ENCODE assay signal across 11 mouse cellular contexts in the genomic region with DNA sequence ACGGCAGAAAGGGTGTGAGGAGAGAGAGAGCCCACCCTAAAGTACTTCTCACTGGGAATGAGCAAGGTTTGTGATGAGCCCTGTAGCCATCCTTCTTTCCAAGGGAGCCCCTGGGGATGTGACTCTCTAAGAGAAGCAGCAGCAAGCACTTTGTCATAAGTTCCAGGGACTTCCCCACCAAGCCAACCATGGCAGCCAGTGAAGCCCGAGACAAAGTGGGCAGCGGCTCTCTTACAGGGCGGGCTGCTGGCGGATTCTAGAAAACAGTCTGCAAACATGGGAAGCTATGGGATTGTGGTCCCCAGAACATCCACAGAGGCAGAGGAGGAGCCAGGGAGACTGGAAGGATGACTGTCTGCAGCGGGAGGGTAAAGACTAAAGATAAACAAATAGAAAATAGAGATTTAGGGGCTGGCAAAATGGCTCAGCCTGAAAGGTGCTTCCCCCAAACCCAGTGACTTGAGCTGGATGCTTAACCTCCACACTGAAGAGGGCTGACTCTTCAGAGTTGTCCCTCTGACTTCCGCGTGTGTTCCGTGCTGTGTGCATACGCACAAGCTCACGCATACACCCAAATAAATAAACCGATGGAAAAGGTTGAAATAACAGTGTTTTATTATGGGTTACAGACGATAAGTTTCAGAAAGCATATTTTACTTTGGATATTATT.
DNase-seq lines count a peak whose midpoint lies in the region; ATAC-seq and TF ChIP-seq lines count a peak whose summit lies in the region.
"Had no signal": no experiment of that assay in that cellular context is flagged by ENCODE, and none has a peak within 500 bp of the region (broad histone marks: within the 10 kb centered on the region; RNA-seq: fewer than 3 reads in every experiment).

No protein-coding gene starts in this region.

- H3K4me1 ChIP-seq in kidney, embryonic 16.5 days (ENCODE audit: insufficient read depth, low read length), result peaks cover 49% of the 10 kb centered on the region
- H3K4me1 ChIP-seq in embryonic facial prominence, embryonic 14.5 days (ENCODE audit: control insufficient read depth, insufficient read depth, low read length), result peaks cover 35% of the 10 kb centered on the region
- H3K4me1 ChIP-seq in hindbrain, embryonic 13.5 days (replicated peaks), result peaks cover 72% of the 10 kb centered on the region
- peaks cover 84% of the 10 kb centered on the region for H3K4me1 ChIP-seq in neural tube, embryonic 13.5 days (replicated peaks)
- peaks cover 8% of the 10 kb centered on the region; the same call in 1 of the 2 replicates for H3K4me1 ChIP-seq in lung, postnatal 0 days (ENCODE audit: insufficient read depth, low read depth, low read length)

- no peak overlapping the region for H3K4me3 ChIP-seq in kidney, embryonic 16.5 days (ENCODE audit: low read length)
- H3K4me3 ChIP-seq in embryonic facial prominence, embryonic 14.5 days (ENCODE audit: low read depth, low read length), result no peak overlapping the region
- H3K4me3 ChIP-seq in hindbrain, embryonic 13.5 days, result peak overlapping the region; percentile 93
- H3K4me3 ChIP-seq in neural tube, embryonic 13.5 days, result peak overlapping the region; percentile 70
- no peak overlapping the region for H3K4me3 ChIP-seq in lung, postnatal 0 days (ENCODE audit: low read depth, low read length)

- peak overlapping the region; percentile 7; the same call in 1 of the 2 replicates for H3K9ac ChIP-seq in kidney, embryonic 16.5 days (replicated peaks; ENCODE audit: low read length)
- no peak overlapping the region for H3K9ac ChIP-seq in embryonic facial prominence, embryonic 14.5 days (ENCODE audit: low read depth, low read length)
- H3K9ac ChIP-seq in hindbrain, embryonic 13.5 days, result peak overlapping the region; percentile 100
- H3K9ac ChIP-seq in neural tube, embryonic 13.5 days, result peak overlapping the region; percentile 98
- no peak overlapping the region for H3K9ac ChIP-seq in lung, postnatal 0 days (replicated peaks; ENCODE audit: low read depth)
- H3K9ac ChIP-seq: liver, embryonic 14.5 days had no signal

- no peaks in the 10 kb centered on the region for H3K9me3 ChIP-seq in kidney, embryonic 16.5 days (ENCODE audit: low read length)
- no peaks in the 10 kb centered on the region for H3K9me3 ChIP-seq in embryonic facial prominence, embryonic 14.5 days (ENCODE audit: control insufficient read depth, low read length)
- no peaks in the 10 kb centered on the region for H3K9me3 ChIP-seq in hindbrain, embryonic 13.5 days
- no peaks in the 10 kb centered on the region for H3K9me3 ChIP-seq in neural tube, embryonic 13.5 days
- H3K9me3 ChIP-seq in lung, postnatal 0 days (ENCODE audit: low read length), result no peaks in the 10 kb centered on the region

- 59% methylated on average over 13 of the region's 13 CpGs for WGBS in kidney, embryonic 16.5 days
- 73% methylated on average over 13 of the region's 13 CpGs for WGBS in embryonic facial prominence, embryonic 14.5 days
- 74% methylated on average over 13 of the region's 13 CpGs for WGBS in hindbrain, embryonic 13.5 days
- WGBS in neural tube, embryonic 13.5 days, result 77% methylated on average over 13 of the region's 13 CpGs
- WGBS in lung, postnatal 0 days, result 67% methylated on average over 13 of the region's 13 CpGs

- no peaks in the 10 kb centered on the region for H3K27me3 ChIP-seq in kidney, embryonic 16.5 days (ENCODE audit: insufficient read depth, low read length)
- no peaks in the 10 kb centered on the region for H3K27me3 ChIP-seq in embryonic facial prominence, embryonic 14.5 days (replicated peaks; ENCODE audit: control insufficient read depth, insufficient read depth, low read length)
- H3K27me3 ChIP-seq in hindbrain, embryonic 13.5 days, result no peaks in the 10 kb centered on the region
- no peaks in the 10 kb centered on the region for H3K27me3 ChIP-seq in neural tube, embryonic 13.5 days
- H3K27me3 ChIP-seq in lung, postnatal 0 days (replicated peaks; ENCODE audit: insufficient read depth, low read length), result no peaks in the 10 kb centered on the region

- no peak for TF ChIP-seq CTCF in lung, postnatal 0 days (IDR thresholded peaks at IDR 0.05)

- no peak for TF ChIP-seq EP300 in lung, postnatal 0 days (IDR thresholded peaks at IDR 0.05)

- DNase-seq in kidney, adult 11 months, result no peak
- no peak for DNase-seq in embryonic facial prominence, embryonic 14.5 days (ENCODE audit: low spot score)
- no peak for DNase-seq in cerebellum, postnatal 25 days
- no peak for DNase-seq in lung, postnatal 0 days (ENCODE audit: low spot score)
- DNase-seq in thymus, postnatal 0 days (ENCODE audit: low spot score), result no peak
- DNase-seq: adrenal gland, adult 8-10 months had no signal

- no peak for ATAC-seq in kidney, embryonic 16.5 days (ENCODE audit: low FRiP score, low TSS enrichment)
- no peak for ATAC-seq in embryonic facial prominence, embryonic 14.5 days (ENCODE audit: low read depth)
- ATAC-seq in hindbrain, embryonic 13.5 days (ENCODE audit: low FRiP score), result no peak
- ATAC-seq in neural tube, embryonic 13.5 days (ENCODE audit: low read depth), result no peak
- ATAC-seq in lung, postnatal 0 days, result no peak

- H3K36me3 ChIP-seq in kidney, embryonic 16.5 days (ENCODE audit: insufficient read depth, low read length), result no peaks in the 10 kb centered on the region
- H3K36me3 ChIP-seq in embryonic facial prominence, embryonic 14.5 days (ENCODE audit: control insufficient read depth, insufficient read depth, low read length), result peaks cover 6% of the 10 kb centered on the region; the same call in 1 of the 2 replicates
- H3K36me3 ChIP-seq in hindbrain, embryonic 13.5 days, result peaks cover 7% of the 10 kb centered on the region; the same call in 1 of the 2 replicates
- H3K36me3 ChIP-seq in neural tube, embryonic 13.5 days, result peaks cover 11% of the 10 kb centered on the region; the same call in 1 of the 2 replicates
- no peaks in the 10 kb centered on the region for H3K36me3 ChIP-seq in lung, postnatal 0 days (ENCODE audit: insufficient read depth, low read length)
- H3K36me3 ChIP-seq: G1E had no signal

- peak overlapping the region; percentile 3; the same call in 1 of the 2 replicates for H3K4me2 ChIP-seq in kidney, embryonic 16.5 days (replicated peaks; ENCODE audit: low read depth, low read length)
- H3K4me2 ChIP-seq in embryonic facial prominence, embryonic 14.5 days (ENCODE audit: low read depth, low read length), result peak overlapping the region; percentile 92
- peak overlapping the region; percentile 63 for H3K4me2 ChIP-seq in hindbrain, embryonic 13.5 days
- peak overlapping the region; percentile 71 for H3K4me2 ChIP-seq in neural tube, embryonic 13.5 days
- H3K4me2 ChIP-seq in lung, postnatal 0 days (replicated peaks; ENCODE audit: low read depth, low read length), result no peak overlapping the region

- peak overlapping the region; percentile 45; the same call in 1 of the 2 replicates for H3K27ac ChIP-seq in kidney, embryonic 16.5 days (ENCODE audit: low read length)
- H3K27ac ChIP-seq in embryonic facial prominence, embryonic 14.5 days (replicated peaks; ENCODE audit: low read depth, low read length), result no peak overlapping the region
- peak overlapping the region; percentile 40; the same call in 1 of the 2 replicates for H3K27ac ChIP-seq in hindbrain, embryonic 13.5 days
- peak overlapping the region; percentile 4 for H3K27ac ChIP-seq in neural tube, embryonic 13.5 days (replicated peaks)
- H3K27ac ChIP-seq in lung, postnatal 0 days (ENCODE audit: low read length), result no peak overlapping the region
- H3K27ac ChIP-seq: liver, embryonic 14.5 days had no signal

Comparison
In these comparisons a context has a peak if more than half of its experiments do, and no peak if none do; other contexts are left out.
1. H3K27ac ChIP-seq: peak in kidney, embryonic 16.5 days (single experiment), hindbrain, embryonic 13.5 days (single experiment) and neural tube, embryonic 13.5 days (single experiment); none in embryonic facial prominence, embryonic 14.5 days (single experiment) and lung, postnatal 0 days (single experiment).
2. H3K4me3 ChIP-seq: peak in hindbrain, embryonic 13.5 days (single experiment) and neural tube, embryonic 13.5 days (single experiment); none in kidney, embryonic 16.5 days (single experiment), embryonic facial prominence, embryonic 14.5 days (single experiment) and lung, postnatal 0 days (single experiment).
3. H3K9ac ChIP-seq: peak in kidney, embryonic 16.5 days (single experiment), hindbrain, embryonic 13.5 days (single experiment) and neural tube, embryonic 13.5 days (single experiment); none in embryonic facial prominence, embryonic 14.5 days (single experiment) and lung, postnatal 0 days (single experiment).